Mouse (Mus musculus) lung, postnatal 0 days (tissue): ENCODE results near the gene Rbpj.

Experiments used
- CTCF ChIP-seq: IDR thresholded peaks from 2 replicates; pipeline ENCODE4 v1.5.1; 2016; ENCODE audit warnings: antibody characterized with exemption, mild to moderate bottlenecking
- EP300 ChIP-seq: IDR thresholded peaks from 2 replicates; pipeline ENCODE4 v1.6.1; 2016; ENCODE audit warnings: antibody characterized with exemption, mild to moderate bottlenecking, control low read depth

- TF ChIP-seq CTCF (no peak), EP300 (no peak)
Measured at GRCm38 (mm10) chr5:53500509-53501145, 34.7 kb downstream of the Rbpj start.
